Mouse (Mus musculus): Measurements from ENCODE around the gene Fbxl17. TPM values are rescaled to one million over a fixed set of nuclear protein-coding genes. Genes with fewer than 3 reads are reported as not detected.
A peak's percentile ranks its signal among the peaks of the same experiment; 100 is the strongest.

The Fbxl17 gene
- total RNA-seq, 2 experiments from 2014 or later, result 29.2 to 30.7 TPM

- DNase-seq, result no peak
These were observed 466.7 kb downstream of the Fbxl17 start for GRCm38 (mm10) chr17:63033141-63033540.

GRCm38 (mm10) chr17:63029105-63029504, 470.7 kb downstream of the Fbxl17 start:
- no peak for DNase-seq

GRCm38 (mm10) chr17:63025238-63025637, 474.6 kb downstream of the Fbxl17 start:
- DNase-seq, result no peak

GRCm38 (mm10) chr17:63017605-63018167, 482.1 kb downstream of the Fbxl17 start:
- DNase-seq, result no peak

- DNase-seq, result no peak
These were observed 487.3 kb downstream of the Fbxl17 start for GRCm38 (mm10) chr17:63012571-63012923.

GRCm38 (mm10) chr17:63011893-63012570, 487.8 kb downstream of the Fbxl17 start:
- DNase-seq, result peak; percentile 10

GRCm38 (mm10) chr17:63010830-63011229, 489.0 kb downstream of the Fbxl17 start:
- no peak for DNase-seq

- DNase-seq, result no peak
These were observed 491.0 kb downstream of the Fbxl17 start for GRCm38 (mm10) chr17:63008788-63009187.

- DNase-seq, result no peak
These were observed 491.5 kb downstream of the Fbxl17 start for GRCm38 (mm10) chr17:63008277-63008676.

- no peak for DNase-seq
These were observed 491.9 kb downstream of the Fbxl17 start for GRCm38 (mm10) chr17:63007876-63008275.

Small RNA genes within 50 kb of the gene (microRNA-seq; reads per million reads assigned to microRNA genes)
- 0 reads per million in 2 experiments for gene Gm24813
